Mouse (Mus musculus): ENCODE measurements around the gene Ntrk1. TPM values are rescaled to one million over a fixed set of nuclear protein-coding genes. Genes with fewer than 3 reads are reported as not detected.

Gene Ntrk1
- polyA plus RNA-seq, 1 experiment = 0.08 TPM

DNA sequence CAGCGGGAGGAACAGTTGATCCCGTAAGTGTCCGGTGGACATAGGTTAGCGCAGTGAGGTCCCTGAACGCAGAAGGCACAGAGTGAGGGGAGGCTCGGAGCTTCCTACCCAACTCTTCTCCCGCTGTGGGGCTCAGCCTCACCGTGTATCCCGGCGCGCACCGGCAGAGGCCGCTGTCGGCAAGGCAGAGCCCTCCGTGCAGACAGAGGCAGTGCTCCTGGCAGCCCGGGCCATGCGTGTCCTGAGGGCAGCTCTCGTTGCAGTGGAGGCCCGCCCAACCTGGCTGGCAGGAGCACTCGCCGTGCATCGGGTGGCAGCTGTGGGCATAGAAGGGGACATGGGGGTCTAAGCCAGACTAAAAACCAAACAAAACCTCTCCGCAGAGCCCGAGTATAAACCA is 39.0 kb downstream of the Ntrk1 start:
- DNase-seq (ENCODE audit: extremely low spot score in 1 of 2, low spot score in 1 of 2) = peak; percentile 56 to 93

DNA sequence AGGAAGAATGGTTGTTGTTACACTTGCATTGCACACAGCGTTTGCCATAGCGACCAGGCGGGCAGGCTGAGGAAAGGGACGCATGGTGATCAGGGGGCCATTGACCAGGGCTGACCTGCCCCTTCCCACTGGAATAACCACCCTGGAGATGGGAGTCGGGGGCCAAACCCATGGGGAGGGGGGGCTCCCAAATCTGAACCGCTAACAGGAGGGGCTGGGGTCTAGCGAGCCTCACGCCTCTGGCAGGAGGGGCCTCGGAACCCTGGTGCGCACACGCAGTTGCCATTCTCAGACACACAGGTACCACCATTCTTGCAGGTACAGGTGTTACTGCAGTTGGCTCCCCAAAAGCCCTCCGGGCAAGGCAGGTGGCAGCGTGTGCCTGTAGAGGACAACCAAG is 41.1 kb downstream of the Ntrk1 start:
- DNase-seq (ENCODE audit: extremely low spot score in 1 of 2, low spot score in 1 of 2) = no peak

DNA sequence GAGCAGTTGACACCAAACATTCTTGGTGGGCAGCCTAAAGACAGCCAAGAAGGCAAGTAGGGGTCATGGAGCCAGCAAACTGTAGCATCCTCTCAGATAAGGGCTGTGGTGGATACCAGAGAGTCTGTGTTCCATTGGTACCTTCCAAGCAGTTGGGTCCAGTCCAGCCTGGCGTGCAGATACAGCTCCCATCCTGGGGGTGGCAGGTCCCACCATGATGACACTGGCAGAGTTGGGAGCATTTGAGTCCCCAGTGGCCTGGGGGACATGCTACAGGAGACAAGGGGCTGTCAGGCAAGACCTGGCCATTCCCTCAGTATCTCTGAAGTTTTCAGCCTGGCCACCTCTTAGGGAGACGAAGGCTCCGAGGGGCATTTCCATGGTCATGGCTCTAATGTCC is 42.4 kb downstream of the Ntrk1 start:
- no peak for DNase-seq (ENCODE audit: extremely low spot score in 1 of 2, low spot score in 1 of 2)

DNA sequence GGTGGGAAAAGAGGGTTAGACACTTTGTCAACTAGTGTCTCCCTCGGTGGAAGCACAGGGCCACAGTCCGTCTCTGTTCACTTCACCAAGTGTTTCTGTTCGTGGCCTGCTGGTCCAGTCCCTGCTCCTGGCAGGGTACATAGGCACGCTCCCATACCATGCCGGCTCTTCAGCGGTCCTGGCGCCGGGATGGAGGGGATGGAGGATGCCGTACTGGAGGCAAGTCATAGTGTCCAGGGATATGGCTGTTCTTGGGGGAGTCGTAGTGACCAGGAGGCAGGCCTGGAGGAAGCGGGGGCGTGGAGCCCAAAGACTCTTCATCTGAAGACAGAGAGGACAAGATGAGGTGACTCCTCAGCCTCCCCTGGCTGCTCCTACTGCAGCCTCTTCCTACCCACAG is 45.0 kb downstream of the Ntrk1 start:
- DNase-seq (ENCODE audit: extremely low spot score in 1 of 2, low spot score in 1 of 2) = no peak

DNA sequence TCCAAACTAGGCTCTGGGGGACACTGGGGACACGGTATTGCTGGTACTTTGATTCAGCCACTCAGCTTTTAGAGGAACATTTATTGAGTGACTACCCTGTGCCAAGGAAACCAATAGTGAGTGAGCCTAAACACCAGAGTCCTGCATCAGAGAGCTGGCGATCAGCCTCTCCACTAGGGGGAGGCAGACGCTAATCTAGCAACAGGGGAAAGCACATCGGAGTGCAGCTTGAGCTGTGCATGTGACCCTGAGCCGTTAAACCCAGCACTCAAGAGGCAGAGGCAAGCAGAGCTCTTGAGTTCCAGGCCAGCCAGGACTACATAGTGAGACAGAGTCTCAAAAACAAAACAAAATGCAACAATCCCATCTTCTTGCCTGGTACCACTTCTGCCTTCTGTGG is 45.9 kb downstream of the Ntrk1 start:
- peak in 1 of 2 experiments; percentile 74 for DNase-seq (ENCODE audit: extremely low spot score in 1 of 2, low spot score in 1 of 2)

DNA sequence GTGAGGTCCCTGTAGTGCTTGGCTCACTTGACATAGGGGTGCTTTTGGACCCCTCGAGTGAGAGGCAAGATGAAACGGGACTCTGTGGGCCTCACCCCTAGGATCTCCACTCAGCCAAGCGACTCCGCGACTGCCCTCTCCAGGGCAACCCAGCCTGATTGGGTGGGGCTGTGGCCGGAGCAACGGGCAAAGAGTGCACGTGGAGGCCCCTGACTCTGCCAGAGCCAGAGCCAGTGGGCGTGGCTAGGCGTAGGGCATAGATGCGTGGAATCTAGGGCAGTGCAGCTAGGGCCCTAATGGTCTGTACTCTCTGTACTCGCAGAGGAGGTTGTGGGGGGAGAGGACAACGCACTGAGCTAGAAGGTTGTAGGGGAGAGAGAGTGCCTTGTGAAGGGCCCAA is 46.5 kb downstream of the Ntrk1 start, which contains the start of gene Lrrc71:
Gene Lrrc71, minus strand, starts transcription at position 195 of the 400 bp plus-strand sequence.
- no peak for DNase-seq (ENCODE audit: extremely low spot score in 1 of 2, low spot score in 1 of 2)

DNA sequence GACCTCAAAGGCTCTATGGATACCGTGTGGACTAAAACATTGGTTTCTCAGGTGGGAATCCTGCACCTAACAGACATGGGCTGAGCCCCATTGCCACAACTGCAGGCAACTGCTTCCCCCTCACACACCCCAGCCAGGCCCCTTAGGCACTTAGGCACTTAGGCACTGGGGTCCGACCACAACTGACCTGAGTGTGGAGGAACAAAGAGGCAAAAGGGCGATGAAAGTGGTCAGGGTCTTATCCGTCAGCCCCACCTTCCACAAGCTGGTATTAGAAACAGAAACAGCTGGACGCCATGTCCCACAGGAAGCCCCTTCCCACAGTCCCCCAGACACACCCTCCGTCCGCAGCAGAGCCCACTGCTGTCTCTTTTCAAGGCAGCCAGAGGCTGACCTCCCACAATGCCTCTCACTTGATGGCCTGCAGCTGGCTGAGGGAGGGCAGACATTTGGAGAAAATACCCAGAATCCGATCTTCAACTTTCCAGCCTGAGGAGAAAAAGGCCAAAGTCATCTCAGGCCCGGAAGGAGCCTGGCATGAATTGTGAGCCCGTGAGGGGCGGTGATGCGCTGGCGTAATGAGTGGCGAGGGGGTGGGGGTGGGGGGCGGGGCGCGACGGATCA is 49.8 kb downstream of the Ntrk1 start:
- DNase-seq (ENCODE audit: extremely low spot score in 1 of 2, low spot score in 1 of 2) = no peak

DNA sequence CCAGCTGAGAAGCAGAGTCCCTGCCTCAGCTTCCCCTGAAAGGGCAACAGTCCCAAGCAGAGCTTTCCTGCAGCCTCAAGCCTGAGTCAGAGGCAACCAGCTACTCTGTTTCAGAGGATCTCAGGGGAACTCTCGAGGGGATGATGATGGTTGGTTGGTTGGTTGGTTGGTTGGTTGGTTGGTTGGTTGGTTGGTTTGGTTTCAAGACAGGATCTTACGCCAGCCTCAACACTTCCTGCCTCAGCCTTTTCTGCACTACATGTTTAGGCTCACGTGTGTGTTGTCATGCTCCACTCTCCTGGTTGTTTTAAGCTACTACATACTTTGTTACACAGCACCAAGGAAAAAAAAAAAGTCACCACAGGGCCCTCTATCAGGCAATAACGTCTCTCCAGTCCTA is 51.0 kb downstream of the Ntrk1 start:
- no peak for DNase-seq (ENCODE audit: extremely low spot score in 1 of 2, low spot score in 1 of 2)

DNA sequence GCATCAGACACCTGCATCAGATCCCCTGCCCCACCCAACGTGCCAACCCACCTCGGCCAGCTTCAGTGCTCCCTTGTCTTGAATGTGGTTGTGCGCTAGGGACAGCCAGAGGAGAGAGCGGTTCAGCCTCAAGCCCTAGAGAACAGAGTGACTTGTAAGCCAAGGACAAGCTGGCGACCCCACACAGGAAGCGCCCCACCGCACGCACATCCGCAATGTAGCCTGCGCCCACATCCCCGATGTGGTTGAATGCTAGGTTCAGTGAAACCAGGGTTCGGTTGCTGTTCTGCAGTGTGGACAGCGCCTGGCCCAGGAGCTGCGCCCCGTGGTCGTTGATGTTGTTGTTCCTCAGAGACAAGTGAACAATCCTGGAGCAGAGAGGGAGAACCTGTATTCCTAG is 52.2 kb downstream of the Ntrk1 start:
- no peak for DNase-seq (ENCODE audit: extremely low spot score in 1 of 2, low spot score in 1 of 2)

DNA sequence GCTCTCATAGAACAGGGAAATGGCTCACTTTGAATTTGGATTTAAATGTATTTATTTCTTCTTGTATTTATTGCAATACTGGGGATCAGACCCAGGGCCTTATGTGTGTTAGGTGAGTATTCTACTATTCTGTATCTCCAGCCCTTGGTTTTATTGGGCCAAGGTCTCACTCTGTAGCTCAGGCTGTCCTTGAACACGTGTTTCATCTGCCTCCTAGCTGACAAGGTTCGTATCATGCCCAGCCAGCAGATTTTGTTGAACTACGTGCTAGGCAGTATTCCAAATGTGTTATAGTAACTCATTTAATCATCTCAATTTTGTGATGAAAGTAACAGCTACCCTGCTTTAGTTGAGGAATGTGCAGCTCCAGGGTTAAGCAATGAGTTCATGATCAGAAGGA is 52.9 kb downstream of the Ntrk1 start:
- DNase-seq (ENCODE audit: extremely low spot score in 1 of 2, low spot score in 1 of 2) = no peak

DNA sequence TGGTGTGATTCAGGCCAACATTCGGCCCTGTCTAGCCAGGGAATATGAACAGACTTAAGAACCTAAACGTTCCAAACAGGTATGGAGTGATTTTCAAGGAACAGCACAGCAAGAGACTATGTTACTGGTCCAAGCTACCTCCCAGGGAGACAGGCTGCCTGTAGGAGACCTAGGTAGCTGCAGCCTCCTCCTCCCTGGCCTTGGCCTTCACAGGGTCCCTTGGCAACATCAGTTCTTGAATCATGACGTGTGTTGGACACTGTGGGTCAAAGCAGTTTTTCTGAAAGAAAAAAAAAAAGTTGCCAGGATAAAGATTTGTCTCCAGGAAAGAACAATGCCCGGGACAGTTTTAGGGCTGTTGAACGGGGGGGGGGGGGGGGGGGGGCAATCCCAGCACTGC is 56.1 kb downstream of the Ntrk1 start:
- DNase-seq (ENCODE audit: extremely low spot score in 1 of 2, low spot score in 1 of 2) = no peak

DNA sequence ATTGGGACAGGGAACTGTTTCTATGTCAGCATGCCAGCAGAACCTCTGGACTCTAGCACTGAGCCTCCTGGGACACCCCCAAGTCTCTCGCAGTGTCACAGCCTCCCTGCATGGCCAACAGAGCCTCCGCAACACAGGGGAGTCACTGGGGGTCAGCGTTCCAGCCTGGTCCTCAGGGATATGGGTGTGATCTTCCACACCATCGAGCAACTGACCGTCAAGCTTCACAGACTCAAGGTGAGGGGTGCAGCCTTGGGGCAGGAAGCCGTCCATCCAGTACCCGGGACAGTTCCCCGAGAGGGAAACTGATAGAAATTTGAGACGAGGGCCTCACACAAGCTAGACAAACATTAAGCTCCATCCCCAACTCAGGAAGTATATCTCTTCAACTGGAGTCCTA is 59.6 kb downstream of the Ntrk1 start:
- DNase-seq (ENCODE audit: extremely low spot score in 1 of 2, low spot score in 1 of 2) = no peak

DNA sequence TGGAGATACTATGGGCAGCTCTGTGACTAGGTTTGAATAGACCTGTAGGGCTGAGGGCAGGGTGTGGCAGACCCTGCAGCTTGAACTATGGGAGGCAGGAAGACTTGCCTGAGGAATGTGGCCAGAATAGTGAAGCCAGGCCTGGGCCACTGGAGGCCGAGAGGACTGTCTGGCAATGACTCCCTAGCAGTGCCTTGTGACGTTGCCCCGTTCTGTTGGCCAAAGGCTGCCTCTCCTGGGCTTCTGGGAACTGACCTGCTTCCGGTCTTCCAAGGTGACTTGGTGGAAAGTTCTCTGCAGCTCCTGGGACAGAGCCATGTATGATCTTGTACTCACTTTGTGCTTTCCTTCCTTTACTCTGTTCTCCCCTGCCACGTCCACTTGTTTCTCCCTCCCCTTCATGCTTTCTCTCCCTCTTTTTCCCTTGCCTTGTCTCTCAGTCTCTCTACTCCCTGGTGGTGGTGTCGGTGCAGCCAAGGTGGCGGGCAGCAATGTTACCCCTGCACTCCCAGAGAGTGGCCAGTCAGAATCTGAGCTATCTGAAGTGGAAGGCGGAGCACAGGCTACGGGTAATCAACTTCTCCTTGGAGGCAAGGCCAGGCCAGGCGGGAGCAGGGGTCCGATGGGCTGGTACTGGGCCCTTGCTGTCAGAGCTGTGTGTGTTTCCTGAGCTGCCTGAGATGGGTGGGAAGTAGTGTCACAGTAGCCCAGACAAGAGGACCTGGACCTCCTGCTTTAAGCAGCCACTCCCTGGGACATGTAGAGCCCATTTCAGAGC is 60.8 kb downstream of the Ntrk1 start:
- no peak for DNase-seq (ENCODE audit: extremely low spot score in 1 of 2, low spot score in 1 of 2)

DNA sequence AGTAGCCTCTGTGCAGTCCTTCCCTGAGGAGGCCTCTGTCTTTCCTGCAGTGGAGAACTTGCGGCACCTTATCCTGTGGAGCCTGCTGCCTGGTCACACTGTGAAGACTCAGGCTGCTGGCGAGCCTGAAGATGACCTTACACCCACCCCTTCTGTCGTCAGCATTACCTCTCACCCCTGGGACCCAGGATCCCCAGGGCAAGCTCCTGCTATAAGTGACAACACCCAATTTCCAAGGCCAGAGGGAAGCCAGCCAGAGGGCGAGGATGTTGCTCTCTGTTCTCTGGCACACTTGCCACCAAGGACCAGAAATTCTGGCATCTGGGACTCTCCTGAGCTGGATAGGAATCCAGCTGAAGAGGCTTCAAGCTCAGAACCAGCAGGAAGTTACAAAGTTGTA is 61.9 kb downstream of the Ntrk1 start:
- no peak for DNase-seq (ENCODE audit: extremely low spot score in 1 of 2, low spot score in 1 of 2)

DNA sequence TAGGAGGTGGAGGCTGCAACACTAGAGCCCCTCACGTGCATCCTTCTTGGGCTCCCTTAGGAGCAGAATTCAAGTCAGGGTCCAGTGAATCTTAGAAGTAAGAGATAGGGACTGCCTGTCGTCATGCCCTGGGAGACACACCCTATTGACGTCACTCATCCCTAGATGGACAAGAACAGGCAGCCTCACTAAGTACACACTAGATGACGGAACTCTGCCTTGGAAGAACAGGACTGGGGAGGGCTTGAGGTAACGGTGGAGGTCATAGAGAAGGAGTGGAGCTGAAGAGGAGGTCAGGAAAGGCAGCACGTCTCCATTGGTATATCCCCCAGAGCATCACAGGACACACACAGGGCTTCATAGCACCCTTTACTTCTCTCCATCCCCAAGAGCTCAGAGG is 66.3 kb downstream of the Ntrk1 start:
- no peak for DNase-seq (ENCODE audit: extremely low spot score in 1 of 2, low spot score in 1 of 2)

Other genes with a start within 250 kb of the Ntrk1 start
- gene Arhgef11, start 177.6 kb downstream of the Ntrk1 start, polyA plus RNA-seq (2012; rRNA removed) = 36.4 and 39.4 TPM in 2 replicates
- gene Lrrc71, start 46.5 kb downstream of the Ntrk1 start, polyA plus RNA-seq (2012; rRNA removed) = 0.19 and 0.40 TPM in 2 replicates
- 0.38 and 0.46 TPM in 2 replicates for gene Insrr, start 1.8 kb upstream of the Ntrk1 start, polyA plus RNA-seq (2012; rRNA removed)
- 9.9 and 10.2 TPM in 2 replicates for gene Pear1, start 29.1 kb upstream of the Ntrk1 start, polyA plus RNA-seq (2012; rRNA removed)
- 0.02 and 0.06 TPM in 2 replicates for gene Sh2d2a, start 51.6 kb upstream of the Ntrk1 start, polyA plus RNA-seq (2012; rRNA removed)
- 38.8 and 40.2 TPM in 2 replicates for gene Prcc, start 90.4 kb upstream of the Ntrk1 start, polyA plus RNA-seq (2012; rRNA removed)
- 171 and 183 TPM in 2 replicates for gene Hdgf, start 111.2 kb upstream of the Ntrk1 start, polyA plus RNA-seq (2012; rRNA removed)
- 80.0 and 80.7 TPM in 2 replicates for gene Mrpl24, start 124.3 kb upstream of the Ntrk1 start, polyA plus RNA-seq (2012; rRNA removed)
- gene Isg20l2, start 135.2 kb upstream of the Ntrk1 start, polyA plus RNA-seq (2012; rRNA removed) = 12.9 and 13.9 TPM in 2 replicates
- 42.4 and 46.4 TPM in 2 replicates for gene Rrnad1, start 135.6 kb upstream of the Ntrk1 start, polyA plus RNA-seq (2012; rRNA removed)
- gene Crabp2, start 153.5 kb upstream of the Ntrk1 start, polyA plus RNA-seq (2012; rRNA removed) = 9.2 and 11.0 TPM in 2 replicates
- 4.3 and 4.8 TPM in 2 replicates for gene Nes, start 175.9 kb upstream of the Ntrk1 start, polyA plus RNA-seq (2012; rRNA removed)
- 359 and 380 TPM in 2 replicates for gene Bcan, start 205.1 kb upstream of the Ntrk1 start, polyA plus RNA-seq (2012; rRNA removed)
- gene Hapln2, start 232.4 kb upstream of the Ntrk1 start, polyA plus RNA-seq (2012; rRNA removed) = 28.5 and 39.4 TPM in 2 replicates
- gene Gpatch4, start 247.9 kb upstream of the Ntrk1 start, polyA plus RNA-seq (2012; rRNA removed) = 13.7 and 14.4 TPM in 2 replicates